Mouse (Mus musculus): ENCODE measurements around the gene Socs7. TPM values are rescaled to one million over a fixed set of nuclear protein-coding genes. Genes with fewer than 3 reads are reported as not detected.

The Socs7 gene
- polyA plus RNA-seq, 1 experiment = 7.3 TPM

DNA sequence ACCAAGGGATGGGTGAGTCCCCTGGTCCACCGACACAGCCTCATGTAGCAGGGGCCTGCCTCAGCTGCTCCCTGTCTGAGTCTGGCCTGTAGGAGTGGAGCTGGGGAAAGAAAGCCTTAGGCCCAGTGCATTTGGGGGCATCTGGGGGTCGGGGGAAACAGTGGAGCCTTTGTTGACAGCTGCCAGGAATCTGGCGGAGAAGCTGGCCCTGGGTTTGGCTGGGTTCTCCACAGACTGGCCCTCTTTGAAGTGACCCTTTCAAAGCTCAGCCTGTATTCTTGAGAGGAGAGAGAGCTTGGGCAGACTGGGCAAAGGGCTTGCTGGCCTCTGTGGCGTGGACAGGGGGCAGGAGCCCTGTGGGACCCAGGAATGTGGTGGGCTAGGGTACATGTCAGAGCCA, 60.2 kb downstream of the Socs7 start:
- no peak for TF ChIP-seq GATA1 (IDR thresholded peaks at IDR 0.05; ENCODE audit: low read length)

DNA sequence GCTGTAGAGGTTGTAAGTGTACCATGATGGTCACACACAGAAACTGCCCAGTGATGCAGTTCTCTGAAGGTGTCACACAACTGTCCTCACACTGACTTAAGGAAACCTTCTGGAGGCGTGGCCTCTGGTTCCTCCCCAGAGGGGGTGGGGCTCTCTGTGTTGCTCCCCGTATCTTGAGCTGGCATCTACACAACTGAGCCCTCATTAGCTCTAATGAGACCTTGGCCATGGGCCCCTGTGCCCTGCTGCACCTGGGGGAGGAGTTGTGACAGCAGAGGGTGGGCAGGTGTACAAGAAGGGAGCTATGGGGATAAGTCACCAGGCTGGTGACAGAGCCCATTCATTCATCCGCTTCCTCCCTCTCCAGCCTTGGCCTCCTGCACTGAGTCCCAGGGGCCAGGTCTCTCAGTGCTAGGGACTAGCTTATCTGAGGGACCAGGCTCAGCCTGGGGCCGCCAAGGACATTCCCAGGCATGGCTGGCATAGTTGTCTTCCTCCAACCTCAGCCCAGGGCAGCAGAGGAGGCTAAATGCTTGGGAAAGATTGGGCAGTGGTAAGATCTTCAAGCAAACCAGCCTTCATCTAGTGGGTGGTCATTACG, 61.8 kb downstream of the Socs7 start:
- TF ChIP-seq GATA1 (IDR thresholded peaks at IDR 0.05; ENCODE audit: low read length) = no peak

DNA sequence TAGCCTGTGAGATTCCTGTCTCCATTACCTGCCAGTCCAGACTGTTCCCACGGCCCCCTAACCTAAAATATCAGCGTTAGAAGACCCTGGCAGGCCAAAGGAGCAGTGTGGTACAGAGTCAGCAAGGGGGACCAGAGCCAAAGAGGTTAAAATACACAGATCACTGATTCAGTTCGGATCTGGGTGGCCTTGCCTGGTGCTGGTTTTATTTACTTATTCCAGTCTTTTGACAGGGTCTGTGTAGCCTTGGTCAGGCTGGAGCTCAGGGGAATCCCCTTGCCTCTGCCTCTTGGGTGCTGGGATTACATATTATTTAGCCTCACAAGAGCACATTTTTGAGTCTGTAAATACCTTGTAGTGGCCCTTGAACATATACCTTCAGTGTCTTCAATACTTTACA, 62.5 kb downstream of the Socs7 start:
- TF ChIP-seq GATA1 (IDR thresholded peaks at IDR 0.05; ENCODE audit: low read length) = no peak

DNA sequence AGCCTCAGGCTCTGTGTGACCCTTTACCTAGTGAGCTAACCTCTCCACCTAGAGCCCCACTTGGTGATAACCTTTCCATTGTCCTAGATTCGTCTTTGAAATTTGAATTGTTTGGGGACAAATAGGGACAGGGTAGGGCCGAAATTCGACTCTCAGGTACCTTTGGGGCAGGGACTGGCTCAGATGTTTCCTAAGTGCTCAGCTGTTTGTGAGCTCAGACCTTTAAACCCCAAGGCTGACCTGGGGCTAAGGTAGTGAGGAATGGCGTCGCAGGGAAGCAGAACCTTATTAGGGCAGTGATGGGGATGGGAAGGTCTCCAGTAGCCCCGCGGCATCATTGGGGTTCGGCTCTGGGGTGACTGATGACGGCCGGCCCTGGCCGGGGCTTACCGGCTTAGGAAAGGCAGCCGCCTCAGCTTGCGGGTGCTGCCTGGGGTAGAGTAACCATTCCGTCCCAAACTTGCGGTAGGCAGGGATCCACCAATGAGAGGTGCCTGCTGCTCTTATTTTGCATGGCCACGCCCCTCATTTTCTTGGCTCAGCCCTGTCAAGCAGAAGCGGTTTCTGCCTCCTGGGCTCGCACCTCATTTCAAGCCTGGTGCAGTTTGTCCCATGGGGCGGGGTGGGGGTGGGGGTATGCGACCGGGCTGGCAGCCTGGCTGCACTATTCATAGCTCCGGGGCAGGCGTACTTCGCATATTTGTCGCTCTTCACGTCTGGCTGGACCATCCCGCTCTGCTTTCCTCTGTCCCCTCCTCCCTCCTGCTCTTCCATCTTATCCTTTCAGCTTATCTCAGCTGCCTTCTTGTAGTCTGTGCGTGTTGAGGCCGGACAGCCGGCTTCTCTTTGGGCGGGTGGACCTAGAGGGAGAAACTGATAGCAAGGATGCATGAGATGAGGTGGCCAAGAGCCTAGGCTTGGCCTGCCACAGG, 65.7 kb downstream of the Socs7 start:
- peak; percentile 40 for TF ChIP-seq GATA1 (IDR thresholded peaks at IDR 0.05; ENCODE audit: low read length)

DNA sequence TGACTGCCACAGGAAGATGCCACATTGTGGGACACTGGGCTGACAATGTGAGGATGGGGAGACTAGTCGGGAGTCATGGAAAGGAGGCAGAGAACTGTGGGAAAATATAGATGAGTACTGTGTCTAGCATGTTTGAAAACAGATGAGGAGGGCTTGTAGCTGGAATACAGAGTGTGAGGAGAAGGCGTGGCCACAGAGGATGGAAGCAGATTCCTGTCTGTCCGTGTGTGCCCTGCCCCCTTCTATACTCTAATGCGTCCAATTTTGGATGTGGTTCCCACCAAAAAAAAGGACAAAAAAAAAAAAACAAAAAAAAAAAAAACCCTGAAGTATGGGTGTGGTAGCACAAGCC, 66.4 kb downstream of the Socs7 start:
- no peak for TF ChIP-seq GATA1 (IDR thresholded peaks at IDR 0.05; ENCODE audit: low read length)

DNA sequence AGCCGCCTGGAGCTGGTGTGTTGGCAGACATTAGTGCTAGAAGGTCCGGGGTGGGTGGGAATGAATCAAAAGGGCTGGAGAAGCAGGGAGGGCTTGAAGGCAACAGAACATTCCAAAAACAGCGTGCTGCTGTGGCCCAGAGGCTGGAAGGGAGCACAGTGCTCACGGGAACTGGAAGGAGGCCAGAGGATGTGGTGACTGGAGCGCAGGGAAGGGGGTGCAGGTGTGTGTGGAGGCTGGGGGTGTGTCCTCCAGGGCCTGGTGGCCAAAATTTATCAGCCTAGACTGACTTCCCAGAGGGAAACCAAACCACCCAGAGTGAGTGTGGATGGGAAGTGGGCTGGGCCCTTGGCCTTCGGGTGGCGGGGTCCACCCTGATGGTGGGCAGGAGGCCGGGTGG, 67.3 kb downstream of the Socs7 start:
- TF ChIP-seq GATA1 (IDR thresholded peaks at IDR 0.05; ENCODE audit: low read length) = no peak

DNA sequence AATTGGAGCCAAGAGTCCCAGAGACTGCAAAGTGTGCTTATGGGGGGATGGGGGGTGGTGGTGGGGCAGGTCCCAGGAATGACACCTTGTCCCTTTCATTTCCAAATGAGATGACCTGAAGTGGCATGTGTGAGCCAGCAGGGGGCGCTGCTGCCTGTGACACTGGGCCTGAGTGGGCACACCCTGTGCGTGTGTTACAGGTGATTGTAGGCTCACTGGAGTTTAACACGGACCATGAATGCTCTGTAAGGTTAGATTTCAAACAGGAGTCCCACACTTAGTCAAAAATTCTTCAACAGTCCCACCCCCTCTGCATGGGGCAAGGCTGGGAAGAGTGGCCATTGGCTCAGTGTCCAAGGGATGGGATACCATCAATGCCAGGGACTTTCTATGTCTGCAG, 69.7 kb downstream of the Socs7 start:
- no peak for TF ChIP-seq GATA1 (IDR thresholded peaks at IDR 0.05; ENCODE audit: low read length)

DNA sequence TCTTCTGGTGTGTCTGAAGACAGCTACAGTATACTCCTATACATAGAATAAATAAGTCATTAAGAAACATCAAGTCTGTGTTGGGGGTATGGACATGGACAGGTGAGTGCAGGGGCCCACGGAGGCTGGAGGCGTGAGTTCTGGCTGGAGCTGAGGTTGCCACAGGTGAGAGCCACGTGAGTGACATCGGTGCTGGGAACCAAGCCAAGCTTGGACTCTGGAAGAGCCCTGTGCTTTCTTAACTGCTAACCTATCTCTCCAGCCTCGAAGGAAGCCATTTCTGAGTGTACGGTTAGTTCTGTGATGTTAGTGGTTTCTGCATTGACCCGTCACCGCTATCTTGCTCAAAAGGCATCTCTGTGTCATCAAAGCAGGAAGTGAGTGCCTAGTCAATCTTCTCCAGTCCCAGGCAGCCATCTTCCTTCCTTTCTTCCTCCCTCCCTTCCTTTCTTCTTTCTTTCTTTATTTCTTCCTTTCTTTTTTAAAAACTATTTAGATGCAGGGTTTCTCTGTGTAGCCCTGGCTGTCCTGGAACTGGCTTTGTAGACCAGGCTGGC, 70.7 kb downstream of the Socs7 start:
- no peak for TF ChIP-seq GATA1 (IDR thresholded peaks at IDR 0.05; ENCODE audit: low read length)

DNA sequence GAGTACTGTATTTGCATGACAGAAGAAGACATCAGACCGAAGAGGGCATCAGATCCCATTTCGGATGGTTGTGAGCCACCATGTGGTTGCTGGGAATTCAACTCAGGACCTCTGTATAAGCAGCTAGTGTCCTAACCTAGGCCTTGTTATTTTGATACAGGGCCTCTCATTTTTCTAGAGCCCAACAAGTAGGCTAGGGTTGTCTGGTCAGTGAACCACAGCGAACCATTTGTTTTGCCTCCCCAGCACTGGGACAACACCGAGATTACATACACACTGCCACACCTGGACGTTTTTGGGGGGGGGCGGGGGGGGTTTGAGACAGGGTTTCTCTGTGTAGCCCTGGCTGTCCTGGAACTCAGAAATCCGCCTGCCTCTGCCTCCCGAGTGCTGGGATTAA, 71.8 kb downstream of the Socs7 start:
- no peak for TF ChIP-seq GATA1 (IDR thresholded peaks at IDR 0.05; ENCODE audit: low read length)

DNA sequence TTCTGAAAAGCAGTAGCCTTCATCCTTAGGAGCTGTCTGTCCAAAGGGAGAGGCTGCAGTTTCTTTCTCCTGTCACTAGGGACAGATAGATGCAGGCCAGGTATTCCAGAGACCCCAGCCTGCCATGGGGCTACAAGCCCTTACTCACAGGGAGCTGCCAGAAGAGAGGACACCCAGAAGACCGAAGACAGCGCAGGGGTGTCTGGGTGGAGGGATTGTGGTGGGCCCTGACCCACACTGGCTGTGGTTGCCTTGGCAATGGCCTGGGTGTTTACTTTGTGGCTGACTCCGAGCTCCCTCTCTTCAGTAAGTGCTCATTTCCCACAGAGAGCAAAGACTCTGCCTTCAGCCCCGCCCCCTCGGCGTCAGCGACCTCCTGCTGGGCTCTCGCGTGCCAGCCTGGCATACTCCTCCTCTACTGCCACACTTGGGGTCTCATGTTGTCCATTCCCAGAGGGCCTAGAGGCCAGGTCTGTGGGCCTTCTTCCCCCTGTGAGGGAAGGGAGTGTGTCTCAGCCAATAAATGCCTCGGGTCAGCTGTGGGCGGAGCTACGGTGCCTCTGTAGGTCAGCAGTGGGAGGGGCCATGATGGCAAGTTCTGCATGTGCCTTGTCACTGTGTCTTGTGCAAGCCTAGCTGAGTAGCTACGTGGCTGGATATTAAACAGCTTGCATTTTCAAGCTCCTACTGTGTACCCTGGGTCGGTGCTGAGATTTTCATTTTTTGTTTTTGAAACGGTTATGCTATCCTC, 72.5 kb downstream of the Socs7 start:
- TF ChIP-seq GATA1 (IDR thresholded peaks at IDR 0.05; ENCODE audit: low read length) = no peak

DNA sequence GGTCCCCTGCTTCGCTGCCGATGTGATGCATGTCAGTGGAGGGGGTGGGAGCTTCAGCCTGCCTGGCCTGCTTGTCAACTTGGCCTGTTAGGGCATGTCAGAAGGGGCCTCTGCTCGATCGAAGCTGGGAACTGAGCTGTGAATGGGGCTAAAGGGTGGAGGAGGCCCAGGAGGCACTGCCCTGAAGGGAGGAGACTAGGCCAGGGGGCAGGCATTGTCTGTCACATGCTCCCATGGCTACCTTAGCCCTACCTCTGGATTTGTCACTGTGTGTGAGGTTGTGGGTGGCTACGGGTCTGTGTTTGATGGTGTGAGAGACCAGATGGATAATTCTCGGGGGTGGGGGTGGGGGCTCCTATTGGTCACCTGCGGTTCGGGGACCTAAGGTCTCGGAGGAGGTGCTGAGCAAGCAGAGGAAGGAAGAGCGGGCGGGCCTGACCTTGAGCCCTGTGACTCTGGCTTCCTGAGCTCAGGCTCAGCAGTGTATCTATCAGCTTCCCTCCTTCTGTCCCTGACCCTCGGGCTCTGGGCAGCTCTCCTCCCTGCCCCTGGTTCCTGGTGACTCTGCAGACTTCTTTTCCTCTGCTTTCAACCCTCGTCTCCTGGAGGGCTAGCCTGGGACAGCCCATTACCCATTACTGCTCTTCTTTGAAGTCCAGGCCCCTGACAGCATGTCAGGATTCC, 73.6 kb downstream of the Socs7 start:
- no peak for TF ChIP-seq GATA1 (IDR thresholded peaks at IDR 0.05; ENCODE audit: low read length)

DNA sequence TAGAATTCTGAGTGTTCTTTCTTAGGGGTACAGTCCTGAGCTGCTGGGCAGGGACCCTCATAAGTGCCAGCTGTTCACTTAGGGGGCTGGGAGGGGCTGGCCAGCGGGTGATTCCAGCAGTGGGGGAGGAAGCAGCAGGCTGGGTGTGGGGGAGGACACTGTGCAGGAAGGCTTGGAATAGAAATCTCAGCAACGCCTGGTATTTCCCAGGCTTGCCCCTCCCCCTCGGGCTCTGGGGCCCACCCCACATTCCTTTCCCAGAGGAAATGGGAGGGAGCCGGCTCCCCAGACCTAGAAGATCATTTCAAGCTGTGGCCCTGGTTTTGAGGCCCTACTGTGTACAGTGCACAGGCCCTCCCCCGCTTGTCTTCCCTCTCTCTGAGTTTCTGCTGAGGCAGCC, 75.4 kb downstream of the Socs7 start:
- TF ChIP-seq GATA1 (IDR thresholded peaks at IDR 0.05; ENCODE audit: low read length) = no peak

DNA sequence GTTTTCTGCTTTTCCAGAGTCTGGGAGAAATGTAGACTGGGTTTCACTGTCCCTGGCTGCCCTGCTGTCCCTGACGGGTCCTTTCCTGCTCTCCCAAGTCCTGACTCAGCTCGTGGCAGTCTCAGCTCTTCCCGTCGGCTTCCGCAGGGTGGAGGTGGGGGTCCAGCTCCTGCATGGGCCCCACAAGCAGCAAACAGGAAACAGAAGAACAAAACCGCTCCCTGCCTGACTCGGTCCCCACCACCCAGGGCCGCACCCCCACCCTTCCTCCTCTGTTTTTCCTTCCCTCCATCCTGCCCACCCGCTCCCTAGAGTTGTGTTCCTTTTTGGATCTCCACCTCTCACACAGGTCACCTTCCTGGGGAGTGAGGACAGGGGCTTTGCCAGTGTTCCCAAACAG, 76.5 kb downstream of the Socs7 start:
- TF ChIP-seq GATA1 (IDR thresholded peaks at IDR 0.05; ENCODE audit: low read length) = no peak

DNA sequence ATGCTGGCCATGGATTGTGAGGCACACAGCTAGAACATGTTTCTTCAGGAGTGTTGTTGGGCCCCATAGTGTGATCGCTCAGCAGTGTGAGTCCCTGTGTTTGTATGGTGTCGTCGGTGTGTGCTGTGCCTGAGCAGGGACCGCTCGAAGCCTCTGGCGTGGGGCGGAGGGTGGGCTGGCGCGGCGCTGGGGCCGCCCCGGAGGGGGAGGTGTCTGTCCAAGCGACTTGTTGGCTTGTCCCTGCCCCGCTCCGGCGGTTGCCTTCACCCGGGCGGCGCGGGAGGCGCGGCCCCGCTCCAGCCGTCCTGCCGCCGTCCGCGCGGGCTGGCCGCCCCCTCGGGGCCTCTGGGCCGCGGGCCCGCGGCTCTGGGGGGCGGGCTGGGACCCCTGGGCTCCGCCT, 77.6 kb downstream of the Socs7 start:
- TF ChIP-seq GATA1 (IDR thresholded peaks at IDR 0.05; ENCODE audit: low read length) = no peak

DNA sequence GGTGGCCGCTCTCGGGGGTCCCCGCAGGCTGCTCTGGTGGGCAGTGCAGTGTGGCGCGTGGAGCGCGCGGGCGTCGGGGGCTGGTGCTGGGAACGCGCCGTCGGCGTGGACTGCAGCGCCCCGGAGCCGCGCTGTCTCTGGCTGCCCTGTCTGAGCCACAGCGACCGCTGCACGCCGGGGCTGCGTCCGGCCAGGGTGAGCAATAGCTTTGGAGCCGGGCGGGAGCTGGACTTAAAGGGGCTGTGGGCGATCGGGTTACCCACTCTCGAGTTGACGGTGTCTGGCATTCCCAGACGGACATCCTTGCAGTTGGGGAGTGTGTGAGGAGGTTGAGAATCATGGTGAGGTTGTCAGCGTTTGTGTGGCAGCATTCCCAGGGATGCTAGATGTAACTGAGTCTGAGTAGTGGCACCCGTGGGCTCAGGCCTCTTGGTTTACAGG, 78.1 kb downstream of the Socs7 start:
- no peak for TF ChIP-seq GATA1 (IDR thresholded peaks at IDR 0.05; ENCODE audit: low read length)
